Mouse (Mus musculus) E14TG2a.4 (cell line): ENCODE measurements at regions not wholly inside any gene's neighbourhood (a gene's known extent, or its start where the extent isn't known, plus 50 kb on each side); places are given as distances from the start of the nearest gene placed in this dataset.

Experiments
- H3K27me3 ChIP-seq: 2 replicates; pipeline ENCODE4 v1.6.1; 2014; ENCODE audit warnings: low read length, control low read depth; ENCODE audit not compliant: insufficient read depth
- H3K36me3 ChIP-seq: 2 replicates; pipeline ENCODE4 v1.6.1; 2014; ENCODE audit warnings: low read length, control low read depth; ENCODE audit not compliant: insufficient read depth
- H3K4me1 ChIP-seq: replicated peaks from 2 replicates; pipeline ENCODE4 v1.6.1; 2014; ENCODE audit warnings: low read depth, low read length, control low read depth
- H3K4me3 ChIP-seq: replicated peaks from 2 replicates; pipeline ENCODE4 v1.5.1; 2014; ENCODE audit warnings: mild to moderate bottlenecking, low read length
- H3K9me3 ChIP-seq: 2 replicates; pipeline ENCODE4 v1.6.1; 2014; ENCODE audit warnings: low read length, control low read depth
- CTCF ChIP-seq: conservative IDR thresholded peaks from 2 replicates; pipeline ENCODE4 v1.5.1; 2014; ENCODE audit warnings: low read length
- NANOG ChIP-seq: IDR thresholded peaks from 2 replicates; pipeline ENCODE4 v1.6.1; 2014; ENCODE audit warnings: borderline replicate concordance, low read length, mixed read lengths
- POU5F1 ChIP-seq: IDR thresholded peaks from 2 replicates; pipeline ENCODE4 v1.6.1; 2014; ENCODE audit warnings: low read length, borderline replicate concordance

GRCm38 (mm10) chr10:122534714-122535113 is 86.4 kb downstream of the Avpr1a start:
- no peaks in the 10 kb centered on the region for H3K4me1 ChIP-seq
- TF ChIP-seq CTCF (no peak), NANOG (no peak), POU5F1 (no peak)
- H3K27me3 ChIP-seq, result no peaks in the 10 kb centered on the region
- no peaks in the 10 kb centered on the region for H3K9me3 ChIP-seq
- H3K36me3 ChIP-seq, result no peaks in the 10 kb centered on the region
- no peak overlapping the region for H3K4me3 ChIP-seq

- TF ChIP-seq NANOG (no peak), POU5F1 (no peak), CTCF (no peak)
- H3K4me1 ChIP-seq, result no peaks in the 10 kb centered on the region
- no peaks in the 10 kb centered on the region for H3K36me3 ChIP-seq
- no peaks in the 10 kb centered on the region for H3K9me3 ChIP-seq
- no peaks in the 10 kb centered on the region for H3K27me3 ChIP-seq
- H3K4me3 ChIP-seq, result no peak overlapping the region
These were observed 86.8 kb downstream of the Avpr1a start for GRCm38 (mm10) chr10:122535137-122535536.

- Histone ChIP-seq H3K27me3 (no peaks in the 10 kb centered on the region), H3K9me3 (no peaks in the 10 kb centered on the region), H3K36me3 (no peaks in the 10 kb centered on the region), H3K4me1 (no peaks in the 10 kb centered on the region), H3K4me3 (no peak overlapping the region)
- TF ChIP-seq CTCF (no peak), POU5F1 (no peak), NANOG (no peak)
These were observed 91.4 kb downstream of the Avpr1a start for GRCm38 (mm10) chr10:122539655-122540054.

GRCm38 (mm10) chr10:122542573-122542972 is 94.3 kb downstream of the Avpr1a start:
- Histone ChIP-seq H3K27me3 (no peaks in the 10 kb centered on the region), H3K36me3 (no peaks in the 10 kb centered on the region), H3K9me3 (0 out of 2 replicates have a peak, but pooled peaks cover 5% of the 10 kb centered on the region), H3K4me1 (no peaks in the 10 kb centered on the region), H3K4me3 (no peak overlapping the region)
- TF ChIP-seq CTCF (no peak), NANOG (no peak), POU5F1 (no peak)

GRCm38 (mm10) chr10:122544096-122544720 is 95.9 kb downstream of the Avpr1a start:
- Histone ChIP-seq H3K4me1 (no peaks in the 10 kb centered on the region), H3K4me3 (no peak overlapping the region), H3K36me3 (no peaks in the 10 kb centered on the region), H3K27me3 (no peaks in the 10 kb centered on the region), H3K9me3 (0 out of 2 replicates have a peak, but pooled peaks cover 5% of the 10 kb centered on the region)
- TF ChIP-seq POU5F1 (no peak), CTCF (peak; percentile 43)

GRCm38 (mm10) chr10:122545029-122545428 is 96.7 kb downstream of the Avpr1a start:
- H3K4me1 ChIP-seq, result no peaks in the 10 kb centered on the region
- no peaks in the 10 kb centered on the region for H3K36me3 ChIP-seq
- no peaks in the 10 kb centered on the region for H3K27me3 ChIP-seq
- TF ChIP-seq CTCF, result no peak
- 0 out of 2 replicates have a peak, but pooled peaks cover 5% of the 10 kb centered on the region for H3K9me3 ChIP-seq
- H3K4me3 ChIP-seq, result no peak overlapping the region

GRCm38 (mm10) chr10:122551586-122551985 is 103.3 kb downstream of the Avpr1a start:
- no peak overlapping the region for H3K4me3 ChIP-seq
- no peaks in the 10 kb centered on the region for H3K27me3 ChIP-seq
- H3K4me1 ChIP-seq, result no peaks in the 10 kb centered on the region
- H3K9me3 ChIP-seq, result 0 out of 2 replicates have a peak, but pooled peaks cover under 1% of the 10 kb centered on the region
- no peaks in the 10 kb centered on the region for H3K36me3 ChIP-seq
- TF ChIP-seq POU5F1, result no peak
- no peak for TF ChIP-seq CTCF
- TF ChIP-seq NANOG, result no peak

GRCm38 (mm10) chr10:122553124-122553822 is 105.0 kb downstream of the Avpr1a start:
- Histone ChIP-seq H3K4me3 (no peak overlapping the region), H3K9me3 (no peaks in the 10 kb centered on the region), H3K4me1 (no peaks in the 10 kb centered on the region), H3K27me3 (no peaks in the 10 kb centered on the region), H3K36me3 (no peaks in the 10 kb centered on the region)
- no peak for TF ChIP-seq NANOG
- peak; percentile 90 for TF ChIP-seq CTCF

GRCm38 (mm10) chr10:122553851-122554250 is 105.6 kb downstream of the Avpr1a start:
- no peaks in the 10 kb centered on the region for H3K4me1 ChIP-seq
- H3K9me3 ChIP-seq, result no peaks in the 10 kb centered on the region
- TF ChIP-seq POU5F1, result no peak
- no peak for TF ChIP-seq CTCF
- TF ChIP-seq NANOG, result no peak
- no peaks in the 10 kb centered on the region for H3K27me3 ChIP-seq
- H3K4me3 ChIP-seq, result no peak overlapping the region
- no peaks in the 10 kb centered on the region for H3K36me3 ChIP-seq
